Mouse (Mus musculus) granulocyte monocyte progenitor cell, adult 5-6 weeks (primary cell): ENCODE measurements around the gene Mxi1. TPM values are rescaled to one million over a fixed set of nuclear protein-coding genes. Genes with fewer than 3 reads are reported as not detected.

Source experiments
- ATAC-seq: replicated peaks from 2 replicates; pipeline ENCODE4 v1.8.0; 2016; ENCODE audit warnings: mild to moderate bottlenecking, moderate TSS enrichment, inconsistent platforms; ENCODE audit not compliant: poor library complexity, severe bottlenecking
- total RNA-seq, 2 experiments: library from RNA; stranded (forward) in 1 of 2; stranded (reverse) in 1 of 2; fragments of 200-712, 200-1000 nt in 1 of 2; fragments of >200 nt in 1 of 2; fragmentation: Nextera tagmentation in 1 of 2; gene quantifications; 2 replicates each; pipeline ENCODE4 v1.2.3; 2014 to 2017

The Mxi1 gene
- total RNA-seq, 2 experiments from 2014 or later, result 28.2 to 54.9 TPM

- peak; percentile 50 for ATAC-seq
Observed at GRCm38 (mm10) chr19:53359160-53360033, 49.1 kb downstream of the Mxi1 start.

- no peak for ATAC-seq
Observed at GRCm38 (mm10) chr19:53360265-53360958, 50.1 kb downstream of the Mxi1 start.

- ATAC-seq, result peak; percentile 52
Observed at GRCm38 (mm10) chr19:53362967-53363366, 52.6 kb downstream of the Mxi1 start.

DNA sequence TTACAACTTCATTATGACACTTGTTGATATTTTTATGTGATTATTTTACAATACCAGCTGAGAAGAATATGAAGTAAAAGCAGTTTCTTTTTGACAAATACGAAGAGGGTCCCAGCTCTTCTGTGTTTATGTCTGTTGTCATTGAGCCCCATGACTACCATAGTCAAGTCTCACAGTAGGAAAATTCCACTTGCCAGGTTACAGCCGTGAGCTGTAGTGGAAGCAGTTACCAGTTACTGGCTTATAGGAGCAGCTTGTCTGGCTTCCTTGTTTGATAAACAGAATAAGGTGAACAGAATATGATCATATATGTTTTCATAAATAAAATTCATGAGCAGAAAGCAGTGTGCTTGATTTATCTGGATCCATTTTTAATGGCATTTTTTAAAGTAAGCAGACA, 54.2 kb downstream of the Mxi1 start:
- no peak for ATAC-seq

DNA sequence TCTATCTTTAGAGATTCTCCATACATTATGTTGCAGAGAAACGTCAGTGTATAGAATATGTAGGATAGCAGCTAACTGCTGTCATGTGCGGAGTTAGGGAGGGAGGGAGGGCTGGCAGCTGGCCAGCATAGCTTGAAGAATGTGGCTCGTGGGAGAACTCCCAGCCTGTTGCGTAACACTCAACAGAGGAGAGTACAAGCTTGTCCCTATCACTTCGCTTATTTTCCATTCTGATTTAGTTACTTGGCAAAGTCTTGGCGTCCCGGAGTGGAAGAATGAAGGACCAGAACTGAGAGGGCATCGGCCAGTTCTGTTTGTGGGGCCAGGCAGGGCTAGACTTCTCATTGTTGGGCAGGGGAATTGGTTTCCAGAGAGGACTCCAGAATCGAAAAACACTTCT, 54.6 kb downstream of the Mxi1 start:
- peak; percentile 49 for ATAC-seq

DNA sequence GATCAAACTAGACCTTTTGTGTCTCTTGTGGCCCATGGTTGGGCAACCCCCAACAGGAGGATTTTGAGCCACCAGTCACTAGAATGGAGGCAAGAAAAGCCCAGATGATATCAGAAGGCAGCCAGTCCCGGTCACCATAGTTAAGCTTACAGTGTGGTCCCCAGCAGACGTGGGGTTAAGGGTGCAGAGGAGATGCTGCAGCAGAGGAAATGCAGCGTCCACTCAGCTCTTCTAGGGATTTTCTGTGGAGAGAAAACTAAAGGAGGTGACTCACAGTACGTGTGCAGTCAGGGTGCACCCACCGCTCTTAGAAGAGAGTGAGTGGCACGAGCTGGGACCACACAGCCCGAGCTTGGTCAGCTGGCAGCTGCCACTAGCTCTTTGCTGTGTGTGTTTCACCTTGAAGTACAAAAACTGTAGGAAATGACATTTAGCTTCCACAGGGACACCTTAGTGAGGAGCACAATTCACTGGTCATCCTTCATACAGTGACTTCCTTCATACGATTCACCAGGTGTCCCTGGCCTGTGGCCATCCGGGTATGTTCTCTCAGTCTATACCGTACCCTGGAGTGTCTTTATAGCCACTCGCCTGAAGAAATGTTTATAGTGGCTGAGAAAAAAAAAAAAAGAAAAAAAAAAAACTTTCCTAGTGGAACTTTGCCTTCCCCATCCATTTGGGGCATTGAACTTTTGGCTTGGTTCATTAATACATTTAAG, 55.9 kb downstream of the Mxi1 start:
- ATAC-seq, result no peak

GRCm38 (mm10) chr19:53366881-53367280, 56.6 kb downstream of the Mxi1 start:
- no peak for ATAC-seq

DNA sequence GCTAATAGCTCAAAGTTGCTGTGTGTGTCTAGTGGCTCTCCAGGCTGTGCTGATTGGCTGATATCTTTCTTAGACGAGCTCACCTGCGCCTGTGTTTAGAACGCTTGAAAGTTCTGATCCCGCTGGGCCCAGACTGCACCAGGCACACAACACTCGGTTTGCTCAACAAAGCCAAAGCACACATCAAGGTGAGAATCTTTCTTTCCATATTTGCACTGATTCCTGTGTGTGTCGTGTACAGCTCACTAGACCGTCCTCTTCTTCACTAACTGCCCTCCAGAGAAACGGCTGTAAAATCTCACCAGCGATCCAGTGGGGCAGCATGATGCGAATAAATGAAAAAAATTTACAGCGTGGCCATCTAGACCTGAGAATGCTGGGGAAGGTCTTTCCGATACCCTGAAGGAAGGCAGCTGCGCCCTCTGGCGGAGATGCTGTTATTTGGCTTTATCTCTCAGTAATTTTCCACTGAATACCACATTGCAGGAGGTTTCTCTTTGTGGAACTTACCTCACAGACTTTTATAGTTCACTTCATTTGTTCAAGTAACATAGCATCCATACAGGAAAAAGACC, 59.2 kb downstream of the Mxi1 start:
- peak; percentile 71 for ATAC-seq

DNA sequence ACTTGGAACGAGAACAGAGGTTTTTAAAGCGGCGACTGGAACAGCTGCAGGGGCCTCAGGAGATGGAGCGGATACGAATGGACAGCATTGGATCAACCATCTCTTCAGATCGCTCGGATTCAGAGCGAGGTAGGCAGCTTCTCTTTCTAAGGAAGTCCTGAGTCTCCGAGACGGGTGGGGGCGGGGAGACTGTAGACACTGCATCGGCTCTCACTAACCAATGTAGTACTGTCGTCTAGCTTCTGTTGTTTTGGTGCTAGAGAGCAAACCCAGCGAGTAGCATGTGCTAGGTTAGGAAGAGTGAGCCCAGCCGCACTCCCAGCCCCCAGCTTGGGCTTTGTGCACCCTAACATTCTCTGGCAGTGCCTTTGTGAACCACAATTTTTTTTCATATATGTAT, 59.9 kb downstream of the Mxi1 start:
- no peak for ATAC-seq

DNA sequence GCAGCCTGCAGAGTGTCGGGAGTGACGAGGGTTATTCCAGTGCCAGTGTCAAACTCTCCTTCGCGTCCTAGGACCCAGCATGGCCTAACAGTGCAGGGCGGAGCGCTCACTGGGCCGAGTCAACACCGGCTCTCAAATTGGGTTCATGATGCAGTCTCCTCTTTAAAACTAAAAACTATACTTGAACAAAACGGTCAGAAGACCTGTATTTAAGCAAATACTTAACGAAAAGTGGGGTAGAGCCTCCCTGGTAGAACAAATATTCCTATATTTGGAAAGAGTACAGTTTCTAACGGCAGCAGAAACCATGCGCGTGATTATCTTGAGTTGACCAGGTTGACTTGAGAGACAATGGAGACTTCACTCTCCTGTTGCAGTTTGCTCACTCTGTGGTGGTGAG, 61.3 kb downstream of the Mxi1 start, which contains the start of gene Gm10197:
Gm10197 (minus strand) TSS at position 101 of the 400 bp plus-strand sequence.
- ATAC-seq, result no peak

DNA sequence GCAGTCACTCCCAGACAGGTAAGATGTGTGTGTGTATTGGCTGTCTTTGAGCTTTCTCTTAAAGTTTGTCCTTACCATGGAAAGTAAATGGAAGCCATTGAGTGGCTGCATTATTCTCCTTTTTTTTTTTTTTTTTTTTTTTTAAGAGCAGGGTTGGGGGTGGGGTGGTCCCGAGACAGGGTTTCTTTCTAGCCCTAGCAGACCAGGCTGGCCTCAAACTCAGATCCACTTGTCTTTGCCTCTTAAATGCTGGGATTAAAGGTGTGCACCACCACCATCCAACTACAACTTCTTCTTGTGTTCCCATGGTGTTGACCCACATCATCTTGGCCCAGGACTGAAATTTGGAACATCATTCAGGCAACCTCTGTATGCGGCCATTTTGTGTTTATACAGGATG, 63.3 kb downstream of the Mxi1 start:
- no peak for ATAC-seq

DNA sequence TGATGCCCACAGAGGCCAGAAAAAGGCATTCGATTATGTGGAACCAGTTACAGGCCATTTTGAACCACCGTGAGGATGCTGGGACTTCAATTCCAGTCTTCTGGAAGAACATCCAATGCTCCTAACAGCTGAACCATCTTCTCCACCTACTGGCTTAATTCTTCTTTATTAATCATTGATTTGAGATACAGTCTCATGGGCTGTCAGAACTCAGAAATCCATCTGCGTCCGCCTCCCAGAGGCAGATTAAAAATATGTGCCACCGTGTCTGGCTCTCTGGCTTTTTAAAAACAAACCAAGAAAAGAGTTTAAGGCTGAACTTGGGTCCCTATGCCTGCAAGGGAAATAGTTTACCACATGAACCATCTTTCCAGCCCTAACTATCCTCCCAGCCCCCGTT, 65.0 kb downstream of the Mxi1 start:
- no peak for ATAC-seq

GRCm38 (mm10) chr19:53375816-53376215, 65.5 kb downstream of the Mxi1 start:
- ATAC-seq, result no peak

DNA sequence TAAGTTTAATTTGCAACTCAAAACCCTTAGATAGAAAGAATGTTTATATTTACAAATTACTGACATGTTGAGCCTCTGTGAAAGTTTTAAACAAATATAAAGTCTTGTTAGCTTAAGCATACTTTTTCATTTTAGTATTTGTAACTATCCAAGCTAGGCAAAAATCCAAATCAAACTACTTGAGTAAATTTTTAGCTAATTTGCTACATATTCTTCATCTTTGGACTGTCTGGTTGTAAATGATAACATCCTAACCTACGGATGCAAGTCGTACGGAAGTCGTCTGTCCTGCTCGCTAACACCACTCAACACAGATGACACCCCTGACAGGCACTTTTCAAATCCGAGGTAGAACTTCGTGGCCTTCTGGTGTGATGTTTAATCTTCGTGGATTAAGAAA, 67.3 kb downstream of the Mxi1 start:
- no peak for ATAC-seq

DNA sequence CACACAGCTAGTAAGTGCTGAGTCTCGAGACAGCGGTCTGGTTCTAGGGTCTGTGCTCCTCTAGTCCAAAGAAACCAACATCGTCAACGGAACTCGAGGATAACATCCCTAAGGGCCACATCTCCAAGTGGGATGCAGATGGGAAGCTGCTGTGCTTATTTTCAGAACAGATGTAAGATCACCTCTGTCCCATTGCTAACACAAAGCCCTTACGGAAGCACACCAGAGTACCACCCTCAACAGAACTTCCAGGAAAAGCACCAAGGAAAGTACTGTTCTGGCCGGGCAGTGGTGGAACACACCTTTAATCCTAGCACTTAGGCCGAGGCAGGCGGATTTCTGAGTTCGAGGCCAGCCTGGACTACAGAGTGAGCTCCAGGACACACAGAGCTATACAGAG, 68.1 kb downstream of the Mxi1 start:
- no peak; the same call in 1 of the 2 replicates for ATAC-seq

DNA sequence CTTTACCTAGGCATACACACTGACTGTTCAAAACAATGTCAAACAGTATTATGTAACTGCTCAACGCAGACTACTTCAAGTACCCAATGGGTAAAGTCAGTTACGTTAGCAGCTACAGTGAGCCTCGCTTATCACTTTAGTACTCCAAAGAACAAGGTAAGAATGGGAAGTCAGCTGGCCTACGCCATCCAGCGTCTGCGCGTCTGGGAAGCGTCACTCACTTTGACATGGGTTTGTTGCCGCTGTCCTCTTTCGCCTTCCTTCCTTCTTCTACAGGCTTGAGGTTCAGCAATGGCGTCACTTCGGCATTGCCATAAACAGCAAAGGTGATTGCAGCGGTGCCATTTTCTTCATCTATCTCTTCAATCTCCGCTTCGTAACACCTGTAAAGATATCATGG, 73.0 kb downstream of the Mxi1 start:
- no peak for ATAC-seq

GRCm38 (mm10) chr19:53389417-53389816, 79.1 kb downstream of the Mxi1 start:
- ATAC-seq, result no peak

DNA sequence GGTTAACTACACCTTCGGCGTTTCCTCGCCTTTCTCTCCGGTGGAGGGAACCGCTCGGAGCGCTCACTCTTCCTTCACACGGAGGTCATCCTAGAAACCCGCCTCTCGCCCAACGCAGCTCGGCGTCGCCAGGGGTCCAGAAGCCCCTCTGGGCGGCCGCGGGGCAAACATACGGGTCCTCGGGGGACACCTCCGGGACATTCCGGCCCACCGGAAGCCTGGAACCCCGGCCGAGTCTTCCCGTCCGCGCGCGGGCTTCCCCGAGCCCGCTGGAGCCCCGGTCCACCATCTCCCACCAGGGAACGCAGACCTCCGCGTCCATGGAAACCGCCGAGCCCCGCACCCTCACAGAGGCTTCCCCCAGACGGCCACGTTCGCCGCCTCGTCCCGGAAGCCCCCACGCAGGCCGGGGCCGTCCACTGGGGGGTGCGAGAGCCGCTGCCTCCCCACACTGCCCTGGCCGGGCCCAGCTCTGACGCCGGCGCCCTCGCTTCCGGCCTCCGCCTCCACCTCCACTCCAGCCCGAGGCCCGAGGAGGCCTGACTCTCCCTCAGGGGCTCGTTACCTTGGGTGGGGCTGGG, 79.6 kb downstream of the Mxi1 start:
- ATAC-seq, result peak; percentile 33

GRCm38 (mm10) chr19:53390495-53391007, 80.2 kb downstream of the Mxi1 start, which contains the start of gene Smndc1:
Gene Smndc1, minus strand, starts transcription at chr19:53390578.
- peak; percentile 89 for ATAC-seq

DNA sequence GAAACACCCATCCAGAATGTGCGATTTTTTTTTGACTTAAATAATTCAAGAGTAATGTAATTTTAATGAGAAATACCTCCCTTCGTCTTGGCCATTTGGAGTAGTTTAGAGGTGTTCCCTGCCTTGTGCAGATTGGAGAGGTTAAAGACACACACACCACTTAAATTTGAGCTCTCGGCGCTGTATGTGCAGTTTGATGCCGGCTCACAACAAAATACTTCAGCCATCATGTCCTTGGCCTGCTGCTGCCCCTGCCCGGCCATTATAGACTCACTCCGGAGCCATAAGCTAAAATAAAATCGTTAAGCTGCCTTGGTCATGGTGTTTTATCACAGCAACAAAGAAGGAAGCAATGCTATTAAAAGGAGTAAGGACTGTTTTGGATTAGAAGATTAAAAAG, 81.1 kb downstream of the Mxi1 start:
- ATAC-seq, result no peak
